Mouse (Mus musculus): ENCODE measurements around the gene Prpf18.

GRCm38 (mm10) chr2:4582930-4583329 lies 69.0 kb downstream of the Prpf18 start:
- TF ChIP-seq CTCF (IDR thresholded peaks at IDR 0.05; ENCODE audit: low read depth): no peak
- TF ChIP-seq EP300 (IDR thresholded peaks at IDR 0.05; ENCODE audit: low read depth): no peak

Data from heart, postnatal 0 days (tissue).